Mouse (Mus musculus): ENCODE results near the gene Ldhd.

Gene Ldhd

DNA sequence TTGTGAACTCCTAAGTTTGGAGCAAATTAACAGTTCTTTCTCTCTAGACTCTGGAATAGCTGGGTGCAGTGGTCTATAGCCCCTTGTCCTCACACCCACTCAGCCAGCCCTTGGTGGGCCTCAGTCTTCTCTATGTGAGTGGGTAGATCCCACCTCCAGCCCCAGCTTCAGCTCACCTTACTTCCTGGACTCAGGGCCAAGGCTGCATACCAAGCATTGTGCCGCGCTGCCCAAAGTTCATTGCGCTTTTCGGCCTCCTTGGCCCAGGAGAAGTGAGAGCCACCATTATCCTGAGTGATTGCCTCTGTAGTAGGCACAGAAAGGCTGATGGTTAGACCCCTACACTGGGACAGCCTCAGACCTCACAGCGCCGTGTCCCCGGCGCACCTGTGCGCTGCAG lies 2.3 kb downstream of the Ldhd start:
- DNase-seq (ENCODE audit: low spot score), result no peak

- DNase-seq (ENCODE audit: low spot score), result peak; percentile 47
These were observed 3.2 kb downstream of the Ldhd start for GRCm38 (mm10) chr8:111626933-111627332.

DNA sequence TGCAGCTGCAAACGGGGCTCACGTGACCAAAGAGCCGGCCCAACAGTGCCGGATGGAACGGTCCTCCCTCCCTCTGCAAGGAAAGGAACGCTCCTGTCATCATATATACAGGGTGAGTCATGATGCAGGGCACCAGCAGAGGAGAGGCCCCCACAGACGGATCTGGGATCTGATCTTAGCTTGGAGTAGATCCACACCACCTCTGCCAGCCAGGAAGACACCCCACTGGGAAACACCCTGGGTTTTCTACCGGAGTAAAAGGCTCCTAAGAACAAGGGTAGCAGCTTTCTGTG lies 3.7 kb downstream of the Ldhd start:
- no peak for DNase-seq (ENCODE audit: low spot score)

GRCm38 (mm10) chr8:111625694-111626527 lies 4.3 kb downstream of the Ldhd start:
- peak; percentile 87 for DNase-seq (ENCODE audit: low spot score)

- DNase-seq (ENCODE audit: low spot score), result peak; percentile 49
These were observed 5.3 kb downstream of the Ldhd start for GRCm38 (mm10) chr8:111624853-111625221.

DNA sequence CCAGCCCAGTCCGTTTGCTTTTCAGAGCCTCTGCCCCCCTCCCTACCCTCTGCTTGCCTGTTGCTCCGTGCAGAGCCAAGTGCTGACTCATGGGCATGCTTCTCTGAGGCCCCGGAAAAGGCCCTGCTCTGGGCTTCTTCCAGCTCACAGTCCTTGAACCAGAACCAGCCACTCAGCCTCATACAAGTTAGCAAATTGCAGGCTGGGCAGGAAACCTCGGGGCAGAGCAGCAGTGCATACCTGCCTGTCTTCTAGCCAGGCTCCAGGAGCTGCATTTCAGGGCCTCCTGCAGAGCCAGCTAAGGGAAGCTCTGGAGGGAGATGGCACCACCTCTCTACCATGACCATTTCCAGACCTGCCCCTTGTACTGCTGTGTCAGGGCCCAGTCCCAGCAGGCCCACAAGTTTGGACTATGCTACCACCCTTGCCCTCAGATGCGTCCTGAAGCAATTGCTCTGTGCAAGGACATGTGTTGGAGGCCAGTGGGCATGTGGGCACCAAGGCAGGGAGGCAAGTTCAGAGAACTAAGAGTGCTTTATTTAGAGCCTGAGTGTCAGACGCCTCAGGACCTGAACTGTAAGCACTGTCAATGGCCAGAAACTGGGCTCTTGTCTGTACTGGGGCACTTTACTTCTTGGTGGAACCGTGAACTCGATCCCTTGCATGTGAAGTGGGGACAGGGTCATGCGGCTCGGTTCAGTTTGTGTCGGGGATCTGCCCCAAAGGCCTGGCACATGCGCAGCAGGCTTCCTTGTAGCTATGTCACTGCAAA lies 5.9 kb downstream of the Ldhd start:
- peak; percentile 65 for DNase-seq (ENCODE audit: low spot score)

DNA sequence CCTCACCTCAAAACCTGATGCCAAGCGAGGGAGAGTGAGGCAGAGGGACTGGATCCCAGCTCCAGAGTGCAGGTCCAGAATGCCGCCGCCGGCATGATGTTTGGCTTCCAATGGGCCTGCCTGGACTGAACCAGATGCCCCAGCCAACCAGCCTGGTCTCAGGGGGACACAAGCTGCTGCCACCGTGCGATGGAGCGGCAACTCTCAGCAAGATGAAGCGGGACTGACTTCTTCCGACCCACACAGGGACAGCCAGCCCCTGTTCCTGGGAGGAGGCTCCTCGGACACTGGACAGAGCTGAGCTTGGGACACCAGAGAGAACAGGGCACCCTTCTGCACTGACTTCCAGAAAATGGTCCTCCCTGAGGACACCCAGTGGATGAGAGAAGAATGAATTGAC lies 7.6 kb downstream of the Ldhd start:
- no peak for DNase-seq (ENCODE audit: low spot score)

- no peak for DNase-seq (ENCODE audit: low spot score)
These were observed 8.1 kb downstream of the Ldhd start for GRCm38 (mm10) chr8:111622104-111622503.

GRCm38 (mm10) chr8:111619936-111620335 lies 10.2 kb downstream of the Ldhd start:
- DNase-seq (ENCODE audit: low spot score), result no peak

DNA sequence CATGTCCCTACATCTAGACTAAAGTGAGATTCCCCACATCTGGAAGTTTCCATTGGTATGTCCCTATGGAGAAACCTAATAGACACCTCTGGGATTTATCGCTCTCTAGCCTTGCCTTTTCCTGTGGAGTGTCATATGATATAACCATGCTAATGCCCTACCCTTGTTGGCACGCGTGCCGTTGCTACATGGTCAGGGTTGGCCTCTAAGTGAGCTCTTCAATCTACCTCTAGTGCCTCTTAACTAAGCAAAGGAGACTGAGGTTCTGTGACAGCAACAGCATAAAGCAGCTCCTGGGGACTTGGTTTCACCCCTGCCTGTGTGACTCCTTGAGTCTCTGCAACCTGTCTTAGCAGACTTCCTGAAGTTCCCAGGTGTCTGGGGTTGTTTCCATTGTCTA lies 11.9 kb downstream of the Ldhd start:
- no peak for DNase-seq (ENCODE audit: low spot score)

GRCm38 (mm10) chr8:111617812-111618211 lies 12.4 kb downstream of the Ldhd start:
- no peak for DNase-seq (ENCODE audit: low spot score)

DNA sequence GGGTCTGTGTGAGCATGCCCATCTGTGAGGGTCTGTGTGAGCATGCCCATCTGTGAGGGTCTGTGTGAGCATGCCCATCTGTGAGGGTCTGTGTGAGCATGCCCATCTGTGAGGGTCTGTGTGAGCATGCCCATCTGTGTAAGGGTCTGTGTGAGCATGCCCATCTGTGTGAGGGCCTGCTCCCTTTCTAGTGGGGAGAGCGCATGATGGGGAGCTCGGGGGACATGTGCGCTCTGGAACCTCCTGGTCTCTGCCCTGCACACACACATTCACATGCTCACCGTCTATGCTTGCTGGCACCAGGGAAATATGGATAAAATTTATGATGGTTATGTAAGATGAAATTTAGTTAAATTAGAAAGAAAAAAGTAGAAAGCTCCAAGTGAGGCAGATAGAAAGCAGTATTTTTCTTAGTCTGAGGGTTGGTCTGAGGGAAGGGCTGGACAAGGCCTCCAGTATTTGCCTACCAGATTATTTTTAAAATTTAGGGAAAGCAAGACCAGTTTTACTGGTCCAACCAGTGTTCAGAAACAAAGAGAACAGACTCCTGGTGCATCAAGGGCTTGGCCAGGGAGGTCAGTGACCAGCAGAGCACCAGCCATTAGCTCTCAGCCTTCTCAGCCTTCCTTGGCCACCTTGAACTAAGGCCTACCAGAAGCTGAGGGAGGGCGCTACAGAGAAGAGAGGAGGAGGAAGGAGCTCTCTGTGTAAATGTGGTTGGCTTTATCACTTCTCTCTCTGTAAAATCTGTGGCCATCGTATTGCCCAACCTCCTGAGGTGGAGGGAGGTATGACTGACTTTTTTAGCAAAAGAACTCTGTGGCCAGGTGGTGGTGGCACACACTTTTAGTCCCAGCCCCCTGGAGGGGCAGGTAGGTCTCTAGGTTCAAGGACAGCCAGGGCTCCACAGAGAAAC lies 15.1 kb downstream of the Ldhd start:
- DNase-seq (ENCODE audit: low spot score), result no peak

DNA sequence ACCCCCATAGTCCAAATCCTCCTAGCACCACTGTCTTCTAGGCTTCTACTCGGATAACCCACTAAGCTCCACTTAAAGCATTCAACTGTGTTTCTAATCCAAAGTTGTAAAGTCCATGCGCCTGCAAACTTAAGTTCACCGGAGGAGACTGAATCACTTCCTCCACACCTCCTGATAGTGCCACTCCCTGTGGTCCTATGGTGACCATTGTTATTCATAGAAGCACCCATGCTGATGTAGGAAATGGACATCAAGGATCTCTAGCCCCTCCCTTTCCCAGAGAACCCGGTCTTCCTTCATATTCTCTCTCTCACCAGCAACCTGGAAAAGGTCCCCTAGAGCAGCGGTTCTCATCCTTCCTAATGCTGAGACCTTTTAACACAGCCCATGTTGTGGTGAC lies 17.0 kb downstream of the Ldhd start:
- no peak for DNase-seq (ENCODE audit: low spot score)

GRCm38 (mm10) chr8:111607414-111607813 lies 22.8 kb downstream of the Ldhd start:
- DNase-seq (ENCODE audit: low spot score), result no peak

GRCm38 (mm10) chr8:111606961-111607360 lies 23.2 kb downstream of the Ldhd start:
- DNase-seq (ENCODE audit: low spot score), result no peak

DNA sequence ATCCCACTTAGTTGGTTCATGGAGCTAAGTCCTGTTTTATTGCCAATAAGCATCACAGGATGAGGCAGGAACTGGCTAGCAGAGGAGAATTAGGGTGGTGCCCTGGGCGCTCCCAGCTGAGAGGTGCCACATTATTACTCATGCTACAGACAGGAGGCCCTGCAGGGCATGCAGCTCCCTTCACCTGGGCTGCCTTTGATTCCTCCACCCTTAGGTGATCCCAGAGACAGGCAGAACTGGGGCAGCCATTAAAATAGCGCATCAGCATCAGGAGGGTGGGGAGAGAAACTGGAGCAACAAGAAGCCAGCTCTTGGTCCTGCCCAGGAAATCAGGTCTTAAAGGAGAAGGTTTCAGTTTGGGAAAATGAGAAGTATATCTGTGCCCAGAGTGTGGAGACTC lies 25.2 kb downstream of the Ldhd start:
- no peak for DNase-seq (ENCODE audit: low spot score)

DNA sequence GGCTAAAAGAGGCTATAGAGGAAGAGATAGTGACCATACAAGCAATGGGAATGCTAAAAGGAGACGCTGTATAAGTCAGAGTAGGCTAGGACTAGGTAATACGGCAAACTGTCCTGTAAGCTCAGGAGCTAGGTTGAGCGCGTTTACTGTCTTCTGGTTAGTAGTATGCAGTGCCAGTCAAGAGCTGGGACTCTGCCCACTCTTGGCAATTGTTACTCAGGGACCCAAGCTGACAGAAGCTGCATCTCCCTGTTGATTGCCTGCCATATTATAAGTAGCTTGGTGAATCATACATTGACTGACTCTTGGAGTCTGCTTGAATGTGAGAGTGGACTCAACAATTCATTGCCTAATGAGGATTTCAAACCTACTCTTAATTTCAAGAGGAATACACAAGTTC lies 28.1 kb downstream of the Ldhd start:
- no peak for DNase-seq (ENCODE audit: low spot score)

DNA sequence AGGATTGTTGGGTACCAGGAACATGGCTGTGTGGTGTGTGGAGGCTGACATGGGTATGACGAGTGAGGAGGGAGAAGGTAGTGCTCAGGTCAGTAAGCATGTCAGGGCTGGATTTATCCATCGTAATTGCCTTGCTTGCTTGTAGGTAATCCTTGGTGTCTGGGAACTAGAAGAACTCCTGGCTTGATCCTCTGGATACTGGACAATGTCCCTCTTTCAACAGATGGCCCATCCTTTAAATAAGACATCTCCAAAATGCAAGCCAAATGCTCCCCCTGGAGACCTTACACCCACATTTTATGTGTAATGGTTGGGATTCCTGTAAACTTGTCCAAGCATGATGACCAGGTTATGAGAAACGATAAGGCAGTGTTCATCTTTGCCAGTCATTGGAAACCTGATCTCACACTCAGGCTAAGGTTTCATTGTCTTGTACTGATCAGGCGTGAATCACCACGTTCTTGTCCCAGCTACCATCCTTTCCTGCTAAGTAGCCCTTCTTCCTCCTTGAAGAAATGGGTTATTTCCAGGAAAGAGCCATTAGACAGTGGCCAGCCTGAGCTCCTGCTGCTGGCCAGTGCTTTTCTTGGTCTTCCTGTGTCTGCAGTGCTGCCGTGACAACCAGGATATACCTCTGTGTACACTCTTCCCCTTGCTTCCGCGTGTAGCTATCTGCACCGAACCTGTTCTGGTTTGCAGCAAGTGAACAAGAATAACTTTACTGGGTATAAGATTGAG lies 30.3 kb downstream of the Ldhd start:
- DNase-seq (ENCODE audit: low spot score), result no peak

DNA sequence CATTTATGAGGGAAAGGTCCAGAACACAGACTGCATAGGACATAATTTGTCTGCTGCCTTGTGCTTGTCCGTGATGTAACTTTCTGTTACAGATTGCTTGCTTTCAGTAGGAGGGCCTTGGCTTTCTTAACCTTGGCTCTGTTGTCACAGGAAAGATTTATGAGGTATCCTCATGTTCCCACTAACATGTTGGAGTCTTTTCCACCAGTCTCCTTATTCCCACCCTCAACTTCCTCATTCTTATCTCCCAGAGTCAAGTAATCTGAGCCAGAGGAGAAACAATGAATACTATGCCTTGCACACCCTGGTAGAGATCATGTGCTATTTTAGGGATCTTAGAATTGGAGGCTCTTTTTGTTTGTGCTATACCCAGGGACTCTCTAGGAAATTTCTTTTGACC lies 32.9 kb downstream of the Ldhd start:
- no peak for DNase-seq (ENCODE audit: low spot score)

DNA sequence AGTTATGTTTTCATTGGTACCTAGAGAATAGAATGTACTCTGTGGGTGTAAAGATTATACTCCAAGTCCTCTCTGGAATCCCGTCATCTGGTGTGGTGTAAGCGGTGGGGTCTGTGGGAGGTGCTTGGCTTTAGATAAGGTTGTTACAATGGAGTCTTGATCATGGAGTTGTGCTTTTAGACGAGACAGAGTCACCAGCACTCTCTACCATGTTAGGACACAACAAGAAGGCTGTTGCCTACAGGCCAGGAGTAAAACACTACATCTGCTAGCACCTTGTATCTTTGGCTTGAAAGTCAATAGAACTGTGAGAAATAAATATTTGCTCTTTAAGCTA lies 33.7 kb downstream of the Ldhd start:
- no peak for DNase-seq (ENCODE audit: low spot score)

- no peak for DNase-seq (ENCODE audit: low spot score)
These were observed 34.3 kb downstream of the Ldhd start for GRCm38 (mm10) chr8:111595712-111596484.

All from testis, postnatal 10 days (tissue).